Mouse (Mus musculus) kidney, adult 8-10 months (tissue): ENCODE data around the gene Magi1.

ENCODE experiments used
- DNase-seq, 2 experiments: peaks; one replicate each; pipeline ENCODE4 v3.0.0; 2022

Magi1 gene

DNA sequence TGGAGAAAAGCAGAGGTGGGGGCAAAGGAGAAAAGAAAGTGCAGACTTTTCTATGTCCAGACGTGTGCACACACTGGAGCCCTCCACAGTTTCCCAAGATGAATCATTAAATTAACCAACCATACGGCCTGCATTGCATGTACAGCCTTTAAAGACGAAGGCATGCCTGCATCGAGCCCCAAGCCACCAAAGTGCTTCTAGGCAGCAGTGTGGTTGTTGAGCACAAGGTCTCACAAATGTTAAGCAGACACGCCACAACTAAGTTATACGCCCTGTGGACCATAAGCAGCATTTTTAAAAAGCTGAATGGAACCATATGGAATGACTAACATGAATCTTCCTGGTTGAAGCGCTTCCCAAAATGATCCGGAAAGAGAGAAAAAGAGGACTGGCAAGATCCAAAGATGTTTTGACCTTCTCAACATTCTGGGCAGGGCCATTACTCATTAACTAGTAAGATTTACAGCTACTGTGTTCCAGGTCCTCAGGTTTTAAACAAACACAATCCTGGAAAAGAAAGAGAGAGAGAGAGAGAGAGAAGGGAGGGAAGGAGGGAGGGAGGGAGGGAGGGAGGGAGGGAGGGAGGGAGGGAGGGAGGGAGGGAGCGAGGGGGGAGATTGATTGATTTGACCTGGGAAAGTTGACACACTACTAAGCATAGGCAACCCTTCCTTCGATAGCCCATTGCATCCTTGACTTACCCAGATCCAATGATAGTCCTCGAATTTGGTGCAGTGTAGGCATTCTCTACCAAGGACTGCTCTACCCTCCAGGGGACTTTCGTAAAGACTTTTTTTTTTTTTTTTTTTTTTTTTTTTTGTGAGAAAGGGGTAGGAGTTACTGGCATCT lies 26.5 kb downstream of the Magi1 start:
- peak in 1 of 2 experiments; percentile 64 for DNase-seq

DNA sequence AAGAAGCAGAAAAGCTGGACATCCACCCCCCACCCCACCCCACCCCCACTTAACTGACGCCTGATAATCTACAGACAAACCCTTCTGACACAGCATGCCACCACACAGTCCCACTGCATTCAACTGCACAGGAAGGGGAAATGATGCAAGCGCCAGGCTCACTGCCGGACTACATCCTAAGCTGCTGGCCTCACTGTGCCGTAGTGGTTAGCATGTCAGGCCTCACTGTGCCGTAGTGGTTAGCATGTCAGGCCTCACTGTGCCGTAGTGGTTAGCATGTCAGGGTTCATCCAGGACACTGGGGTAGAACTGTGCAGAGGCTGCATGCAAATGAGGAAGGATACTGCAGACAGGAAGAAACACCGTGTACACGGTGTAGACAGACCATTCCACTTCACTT lies 29.8 kb downstream of the Magi1 start:
- no peak for DNase-seq

DNA sequence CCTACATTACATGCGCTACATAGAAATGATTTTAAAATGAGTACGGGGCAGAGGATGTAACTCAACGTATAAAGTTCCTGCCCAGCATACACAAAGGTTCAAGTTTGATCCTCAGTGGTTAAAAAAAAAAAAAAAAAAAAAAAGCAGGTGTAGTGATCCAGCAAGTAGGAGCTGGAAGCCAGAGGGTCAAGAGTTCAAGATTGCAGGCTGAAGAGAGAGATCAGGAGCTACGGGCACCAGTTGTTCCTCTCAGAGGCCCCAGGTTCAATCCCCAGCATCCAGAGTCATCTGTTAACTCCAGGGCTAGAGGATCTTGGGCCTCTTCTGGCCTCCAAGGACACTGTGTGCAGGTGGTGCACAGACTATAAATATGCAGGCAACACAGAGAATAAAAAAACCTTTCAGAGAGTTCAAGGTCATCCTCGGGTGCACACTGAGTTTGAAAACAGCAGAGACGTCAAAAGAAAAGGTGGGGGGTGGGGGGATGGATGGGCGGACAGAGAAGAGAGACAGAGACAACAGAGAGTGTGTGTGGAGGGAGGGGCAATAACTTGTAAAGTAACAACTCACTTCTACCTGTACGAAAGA lies 32.3 kb downstream of the Magi1 start:
- DNase-seq = no peak

DNA sequence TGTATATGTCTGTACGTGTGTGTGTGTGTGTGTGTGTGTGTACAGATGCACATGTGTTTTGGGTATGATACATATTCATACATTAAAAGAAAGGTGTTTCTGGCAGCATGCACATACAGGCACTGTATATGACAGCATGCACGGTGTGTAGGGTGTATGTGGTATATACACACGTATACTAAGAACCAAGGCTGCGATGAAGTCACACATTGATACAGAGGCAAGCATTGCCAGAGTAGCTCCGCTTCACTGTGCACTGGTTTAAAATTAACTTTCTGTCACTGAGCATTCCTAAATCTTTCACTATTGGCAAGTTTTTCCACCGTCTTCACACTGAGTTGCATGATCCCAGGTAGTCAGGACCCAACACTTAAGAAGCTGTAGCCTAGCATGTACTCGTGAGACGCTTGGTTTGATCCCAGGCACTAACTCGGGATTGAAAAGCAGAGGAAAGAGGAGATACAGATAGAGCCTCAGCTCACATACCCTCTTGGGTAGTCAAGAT lies 34.4 kb downstream of the Magi1 start:
- peak in 1 of 2 experiments; percentile 49 for DNase-seq

DNA sequence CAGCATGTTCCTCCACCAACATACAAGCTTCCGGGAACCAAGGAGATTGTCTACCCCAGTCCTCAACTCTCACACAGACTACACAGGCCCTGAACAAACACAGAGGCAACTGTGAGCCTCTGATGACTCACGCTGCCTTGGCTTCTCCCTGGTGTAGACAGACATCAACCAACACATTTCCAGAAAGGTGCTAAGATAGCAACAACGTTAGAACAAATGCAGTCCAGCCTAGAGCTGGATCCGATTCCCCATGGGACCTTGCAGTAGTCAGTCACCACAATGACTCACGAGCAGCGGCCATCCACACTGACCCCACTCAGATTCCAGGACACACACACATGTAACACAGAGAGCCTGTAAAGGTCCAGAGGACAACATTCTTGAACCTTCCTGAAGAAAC lies 42.5 kb downstream of the Magi1 start:
- DNase-seq = no peak

DNA sequence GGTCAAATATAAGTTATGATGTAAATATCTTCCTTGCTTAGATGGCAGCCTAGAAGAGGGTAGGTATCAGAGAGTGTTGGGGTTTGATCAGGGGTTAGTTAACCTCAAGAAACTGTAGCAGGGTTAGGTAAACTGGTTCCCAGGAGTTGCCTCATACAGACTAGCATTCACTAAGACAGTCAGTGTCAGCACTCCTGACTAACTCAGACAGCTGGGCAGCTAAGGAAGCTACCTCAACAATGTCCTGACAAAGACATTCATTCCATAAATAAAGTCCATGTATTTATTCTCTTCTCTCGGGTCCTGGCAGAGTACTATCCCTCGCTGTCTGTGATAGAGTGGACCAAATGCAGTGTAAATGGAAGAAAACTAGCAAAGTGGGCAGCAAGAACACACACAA lies 45.1 kb downstream of the Magi1 start:
- DNase-seq = no peak

DNA sequence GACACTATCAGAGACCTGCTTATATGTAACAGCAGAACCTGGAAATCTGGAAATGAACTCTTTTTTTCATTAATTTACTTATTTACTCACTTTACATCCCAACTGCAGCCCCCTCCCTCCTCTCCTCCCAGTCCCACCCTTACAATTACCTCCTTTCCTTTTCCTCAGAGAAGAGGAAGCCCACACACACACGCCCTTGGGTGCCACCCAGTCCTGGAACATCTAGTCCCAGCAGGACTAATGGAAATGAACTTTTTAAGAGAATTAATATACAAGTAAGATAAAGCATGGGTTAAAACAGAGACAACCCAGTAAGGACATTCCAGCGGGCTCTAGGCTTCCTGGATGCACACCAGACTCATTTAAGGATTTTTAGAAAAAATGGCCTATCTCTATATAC lies 46.8 kb downstream of the Magi1 start:
- DNase-seq = no peak

DNA sequence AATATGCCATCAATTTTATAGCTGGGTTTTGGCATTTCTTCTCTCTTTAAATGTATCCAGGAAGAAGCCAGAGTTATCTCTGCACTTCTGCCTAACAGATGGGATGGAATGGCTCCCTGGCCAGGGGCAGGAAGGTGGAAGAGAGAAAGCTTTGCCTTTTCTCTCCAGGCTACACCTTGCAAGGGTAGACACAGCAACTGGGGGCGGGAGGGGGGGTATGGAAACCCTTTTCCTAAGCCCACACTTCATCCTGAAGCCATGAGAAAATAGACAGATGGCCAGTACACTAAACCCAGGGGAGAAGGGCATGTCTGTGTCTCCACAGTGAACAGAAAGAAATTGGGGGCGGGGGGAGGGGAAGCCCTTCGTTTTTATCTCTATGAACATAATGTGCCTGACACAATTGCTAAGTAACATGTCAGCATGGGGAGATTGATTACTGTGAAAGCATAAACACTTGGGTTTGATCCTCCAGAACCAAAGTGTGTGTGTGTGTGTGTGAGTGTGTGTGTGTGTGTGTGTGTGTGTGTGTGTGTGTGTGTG lies 51.4 kb downstream of the Magi1 start:
- no peak for DNase-seq

DNA sequence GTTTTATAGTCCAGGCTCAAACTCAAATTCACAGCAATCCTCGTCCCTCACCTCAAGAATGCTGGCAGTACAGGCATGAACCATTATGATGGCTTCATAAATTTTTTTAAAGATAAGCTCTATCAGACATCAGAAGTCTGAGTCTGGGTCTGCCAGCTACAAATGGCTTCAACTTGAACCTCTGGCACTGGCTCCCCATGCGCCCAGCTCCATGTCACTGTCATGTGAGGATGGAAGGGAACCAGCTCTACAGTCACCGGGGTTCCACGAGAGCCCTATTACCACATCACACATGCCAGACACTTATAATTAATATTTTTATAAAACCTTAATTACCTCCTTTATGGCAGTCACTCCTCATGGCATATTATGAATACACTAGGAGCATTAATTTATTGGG lies 51.9 kb downstream of the Magi1 start:
- no peak for DNase-seq

DNA sequence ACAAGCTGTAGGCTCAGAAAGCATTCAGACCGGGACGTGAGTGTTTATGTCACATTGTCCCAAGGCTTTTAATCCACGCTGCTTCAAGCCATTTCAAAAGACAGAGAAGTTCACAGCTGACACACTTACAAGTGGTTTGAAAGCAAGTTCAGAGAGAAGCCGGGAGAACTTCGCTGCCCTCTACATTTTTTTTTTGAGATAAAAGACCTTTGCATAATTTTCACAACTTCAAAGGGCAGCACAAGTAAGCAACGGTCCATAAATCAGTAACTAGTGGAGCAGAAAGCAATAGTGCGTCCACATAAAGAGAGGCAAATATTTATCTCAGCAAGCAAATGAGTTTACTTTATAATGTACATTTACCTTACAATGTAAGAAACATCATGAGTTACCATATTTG lies 52.4 kb downstream of the Magi1 start:
- DNase-seq = peak in 1 of 2 experiments; percentile 20

DNA sequence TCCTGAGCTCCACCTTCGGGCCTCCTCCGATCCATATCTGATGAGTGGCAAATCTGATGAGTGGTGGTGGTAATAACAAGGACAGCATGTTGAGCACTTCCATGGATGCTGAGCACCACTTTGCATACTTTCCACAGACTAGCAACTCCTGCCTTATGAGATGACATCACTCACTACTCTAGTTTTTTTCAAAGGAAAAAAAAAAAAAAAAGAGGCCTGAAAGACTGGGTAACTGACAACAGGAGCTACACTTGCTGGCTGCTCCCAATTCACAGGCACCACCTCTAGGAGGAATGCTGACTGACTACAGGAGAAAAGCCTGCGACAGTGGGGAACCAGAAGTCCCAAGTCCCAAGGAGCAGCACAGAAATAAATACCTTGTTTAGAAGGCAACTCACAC lies 52.8 kb downstream of the Magi1 start:
- DNase-seq = no peak

DNA sequence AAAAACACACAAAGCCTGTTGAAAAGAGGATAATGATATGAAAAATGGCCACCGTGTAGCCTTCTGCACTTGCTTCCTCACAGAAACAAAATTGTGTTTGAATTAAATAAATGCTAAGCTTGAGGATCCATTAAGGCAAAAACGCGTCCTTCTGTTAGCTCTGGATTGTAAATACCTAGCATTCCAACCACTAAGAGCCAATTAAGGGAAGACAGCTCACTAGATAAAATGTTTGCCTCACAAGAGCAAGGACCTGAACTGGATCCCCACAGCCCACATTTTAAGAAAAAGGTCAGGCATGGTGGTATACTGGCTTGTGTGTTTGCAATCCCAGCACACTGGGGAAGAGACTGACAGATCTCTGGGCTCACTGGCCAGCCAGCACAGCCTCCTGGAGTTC lies 53.6 kb downstream of the Magi1 start:
- no peak for DNase-seq

DNA sequence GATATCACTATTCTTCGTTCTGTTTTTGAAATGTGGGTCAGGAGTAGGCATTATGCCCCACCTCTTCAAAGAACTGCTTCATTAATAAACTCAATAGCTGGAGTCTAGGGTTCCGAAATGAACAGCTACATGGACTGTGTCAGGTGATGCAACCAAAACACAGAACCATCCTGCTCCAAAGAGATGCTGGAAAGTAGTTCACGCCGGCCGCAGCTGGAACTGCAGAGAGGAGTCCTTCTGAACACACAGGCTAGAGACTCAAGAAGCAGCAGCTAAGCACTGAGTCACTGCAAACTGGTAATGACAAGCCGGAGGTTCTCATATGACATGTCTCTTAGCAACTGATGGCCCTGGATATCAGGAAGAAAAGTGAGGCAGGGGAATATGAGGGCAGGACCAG lies 57.5 kb downstream of the Magi1 start:
- no peak for DNase-seq

DNA sequence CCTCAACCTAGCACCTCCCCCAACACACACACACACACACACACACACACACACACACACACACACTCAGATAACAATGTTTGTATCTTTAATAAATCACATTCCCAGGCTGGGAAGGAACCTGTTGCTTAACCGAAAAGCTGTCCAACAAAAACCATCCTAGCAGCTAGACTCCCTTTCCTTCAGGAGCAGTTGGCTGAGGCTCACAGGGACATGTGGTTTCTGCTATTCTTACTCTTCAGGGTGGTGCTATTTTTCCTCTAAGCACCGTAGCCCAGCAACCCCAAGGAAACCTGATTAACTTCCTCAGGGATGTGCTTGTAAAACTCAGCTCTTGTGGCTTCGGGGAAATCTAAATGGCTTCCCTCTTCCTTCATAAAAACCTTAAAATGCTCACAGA lies 57.9 kb downstream of the Magi1 start:
- no peak for DNase-seq

DNA sequence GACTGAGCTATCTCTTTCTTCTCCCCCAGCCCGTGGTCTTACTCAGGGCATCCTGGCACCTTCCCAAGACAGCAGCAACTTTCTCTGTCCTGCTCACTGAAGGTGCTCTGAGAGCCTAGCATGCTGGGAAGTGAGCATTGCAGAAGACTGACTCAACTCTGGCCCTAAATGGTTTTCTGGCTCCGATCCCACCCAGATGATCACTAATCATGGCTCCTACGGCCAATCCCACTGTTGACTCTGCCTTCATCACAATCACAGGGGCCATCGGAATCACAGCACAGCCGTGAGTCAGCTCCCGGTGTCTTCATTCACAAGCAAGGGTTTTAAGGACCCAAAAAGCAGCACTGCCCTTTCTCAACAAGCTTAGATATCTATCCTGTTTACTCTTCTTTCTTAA lies 58.6 kb downstream of the Magi1 start:
- DNase-seq = no peak

DNA sequence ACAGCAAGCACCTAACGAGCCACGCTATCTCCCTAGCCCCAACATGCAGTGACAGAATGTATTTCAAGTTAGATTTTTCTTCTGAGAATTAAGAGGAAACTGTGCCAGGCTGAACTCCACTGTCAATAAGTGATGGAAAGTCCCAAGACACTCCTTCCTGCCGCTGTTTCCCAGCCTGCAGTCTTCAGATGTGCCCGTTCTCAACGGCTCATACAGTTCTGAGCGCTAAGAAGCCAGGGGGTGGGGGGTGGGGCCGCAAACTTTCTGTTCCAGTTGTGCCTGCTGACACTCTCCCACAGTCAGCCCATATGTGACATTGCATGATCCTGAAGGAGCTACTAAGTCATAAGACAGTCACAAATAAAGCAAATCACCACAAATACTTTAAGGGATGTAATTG lies 61.5 kb downstream of the Magi1 start:
- DNase-seq = no peak

DNA sequence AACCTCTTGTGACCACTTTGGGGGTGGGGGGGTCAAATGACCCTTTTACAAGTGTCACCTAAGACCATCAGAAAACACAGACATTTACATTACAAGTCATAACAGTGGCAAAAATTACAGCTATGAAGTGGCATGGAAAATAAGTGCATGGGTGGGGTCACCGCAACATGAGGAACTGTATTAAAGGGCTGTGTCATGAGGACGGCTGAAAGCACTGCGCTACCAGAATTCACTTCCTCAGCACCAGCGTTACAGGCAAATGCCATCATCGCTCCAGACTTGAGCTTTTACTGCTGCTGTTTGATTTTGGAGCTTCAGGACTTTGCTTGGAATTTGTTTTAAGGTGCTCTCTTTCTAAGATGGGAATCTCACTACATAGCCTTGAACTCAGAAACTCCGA lies 62.0 kb downstream of the Magi1 start:
- DNase-seq = no peak

DNA sequence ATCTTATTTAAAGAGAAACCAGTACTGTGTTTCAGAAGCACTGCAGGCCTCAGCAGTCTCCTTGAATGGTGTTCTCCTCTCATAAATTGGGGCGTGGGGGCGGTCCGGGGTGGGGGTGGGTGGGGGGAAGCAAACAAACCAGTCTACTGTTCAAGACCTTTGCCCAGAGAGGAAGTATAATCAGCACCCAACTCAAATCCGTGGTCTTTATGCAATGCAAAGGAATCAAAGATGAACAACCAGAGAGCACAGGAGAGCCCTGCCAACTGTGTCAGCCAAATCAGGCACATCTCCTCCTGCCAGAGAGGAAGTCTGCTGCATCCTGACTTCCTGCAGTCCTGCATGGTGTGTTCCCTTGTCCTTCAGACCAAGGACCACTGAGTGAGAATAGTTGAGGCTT lies 65.6 kb downstream of the Magi1 start:
- DNase-seq = no peak

DNA sequence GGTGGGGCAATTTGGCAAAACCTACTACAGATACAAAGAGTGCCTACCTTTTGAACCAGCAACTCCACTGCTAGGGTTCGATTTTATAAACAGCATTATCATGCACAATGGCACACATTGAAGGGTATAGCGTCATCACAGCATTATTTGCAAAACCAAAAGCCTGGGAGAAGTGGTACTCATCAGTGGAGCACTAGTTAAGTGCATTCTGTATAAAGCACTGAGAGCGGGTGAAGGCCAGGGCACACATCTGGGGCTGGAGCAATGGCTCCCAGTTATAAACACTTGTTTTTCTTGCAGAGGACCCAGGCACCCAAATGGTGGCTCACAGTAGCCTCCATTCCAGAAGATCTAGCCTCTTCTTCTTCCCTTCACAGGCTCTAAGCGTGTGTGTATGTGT lies 67.9 kb downstream of the Magi1 start:
- DNase-seq = no peak

DNA sequence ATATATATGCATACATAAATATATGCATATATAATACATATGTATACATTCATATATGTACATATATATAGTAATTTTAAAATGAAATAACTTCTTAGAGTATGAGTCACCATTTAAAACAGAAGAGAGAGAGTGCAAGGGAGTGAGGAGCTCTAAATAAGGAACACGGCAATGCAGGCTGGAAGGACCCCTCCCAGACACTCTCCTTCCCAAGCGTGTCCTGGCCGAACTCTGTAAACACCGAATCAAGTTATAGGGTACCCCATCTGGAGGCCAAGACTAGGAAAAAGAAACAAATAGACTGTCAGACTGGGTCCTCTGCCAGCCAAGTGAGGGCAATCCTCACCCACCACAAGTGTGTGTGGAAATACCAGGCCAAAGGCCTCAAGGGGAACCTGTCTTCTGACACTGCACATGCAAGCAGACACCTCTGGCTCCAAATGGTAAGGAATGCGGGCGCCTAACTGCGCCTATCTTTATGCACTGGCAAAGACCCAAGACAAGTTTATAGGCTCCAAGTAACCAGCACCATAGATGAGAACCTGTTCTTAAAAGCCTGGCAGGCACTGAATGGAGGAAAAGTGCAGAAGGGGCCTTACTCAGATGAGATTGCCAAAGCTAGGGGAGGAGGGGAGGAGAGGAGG lies 68.7 kb downstream of the Magi1 start:
- DNase-seq = no peak

DNA sequence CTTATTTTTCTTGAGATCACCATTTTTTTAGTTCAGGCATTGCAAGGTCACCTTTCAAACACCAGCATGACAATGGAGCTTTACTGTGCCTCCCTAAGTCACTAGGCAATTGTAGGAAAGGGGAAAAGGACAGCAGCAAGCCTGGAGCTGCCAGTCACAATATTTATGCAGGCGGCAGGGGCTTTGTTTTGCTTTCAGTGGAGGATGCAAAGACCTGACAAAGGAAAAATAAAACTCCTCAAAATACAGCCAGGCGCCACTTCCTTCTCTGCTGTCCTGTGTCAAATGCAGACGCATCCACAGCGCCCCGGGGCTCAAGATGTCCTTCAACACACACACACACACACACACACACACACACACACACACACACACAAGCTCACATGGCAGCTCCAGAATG lies 77.8 kb downstream of the Magi1 start:
- DNase-seq = no peak

DNA sequence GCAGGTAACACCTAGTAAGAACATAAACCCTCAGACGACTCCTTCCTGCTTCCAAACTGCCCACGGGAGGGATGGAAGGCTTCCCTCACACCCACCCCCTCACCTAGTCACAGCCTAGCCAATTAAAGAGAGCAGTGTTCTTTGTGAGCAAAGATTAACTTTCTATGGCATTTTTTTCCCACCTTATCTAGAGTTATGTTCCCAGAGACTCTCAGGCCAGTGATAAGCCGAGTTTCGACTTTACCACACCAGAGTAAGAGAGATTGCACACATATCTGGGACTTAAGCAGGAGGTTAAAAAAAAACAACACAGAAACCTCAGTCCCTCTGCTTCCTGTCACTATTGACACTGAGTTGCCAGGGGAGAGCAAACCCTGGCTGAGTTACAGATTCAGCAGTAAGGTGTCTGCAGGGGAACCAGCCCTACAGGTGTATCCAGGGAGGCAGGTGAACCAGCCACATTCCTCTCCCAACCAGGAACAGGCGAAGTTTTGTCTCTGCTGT lies 80.0 kb downstream of the Magi1 start:
- peak in 1 of 2 experiments; percentile 20 for DNase-seq

DNA sequence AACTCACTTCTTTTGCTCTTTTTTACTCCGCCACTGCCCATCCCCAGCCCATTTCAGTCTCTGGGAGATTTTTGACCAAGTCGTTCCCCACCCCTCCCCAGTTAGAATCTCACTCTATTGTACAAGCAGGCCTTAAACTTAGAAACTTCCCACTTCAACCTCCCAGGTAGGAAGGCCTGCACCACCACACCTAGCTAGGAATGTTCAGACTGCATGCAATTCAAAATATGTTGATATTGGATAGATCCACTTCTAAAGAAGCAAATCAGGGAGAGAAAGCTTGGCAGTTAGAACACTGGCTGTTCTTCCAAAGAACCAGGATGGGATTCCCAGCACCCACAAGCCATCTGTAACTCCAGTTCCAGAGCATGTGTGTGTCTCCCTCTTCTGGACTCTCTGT lies 81.8 kb downstream of the Magi1 start:
- DNase-seq = no peak

DNA sequence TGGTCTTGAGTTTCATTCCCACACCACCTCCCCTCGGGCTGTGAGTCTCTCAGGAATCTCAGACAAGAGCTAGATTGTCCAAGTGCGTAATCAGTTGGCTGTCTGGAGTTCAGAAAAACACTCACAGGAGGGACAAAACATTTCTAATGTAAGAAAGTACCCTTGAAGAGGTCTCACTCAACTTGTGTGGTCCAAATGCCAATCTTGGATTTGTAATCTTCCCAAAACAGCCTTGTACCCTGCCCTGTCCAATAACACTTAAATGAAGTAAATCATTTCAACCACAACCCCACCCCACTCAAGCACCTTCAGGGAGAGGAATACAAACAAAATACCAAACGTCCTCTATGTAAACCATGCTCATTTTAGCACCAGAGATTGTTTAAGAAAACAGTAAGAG lies 82.8 kb downstream of the Magi1 start:
- DNase-seq = no peak
